Mouse (Mus musculus) hindbrain, embryonic 13.5 days (tissue): ENCODE results near the gene Mark3. TPM values are rescaled to one million over a fixed set of nuclear protein-coding genes. Genes with fewer than 3 reads are reported as not detected.
"Not testable (repeated sequence)": the region's sequence is repeated elsewhere in the genome, so short reads cannot be mapped to it uniquely, and the experiment has no call there.

ENCODE experiments used
- ATAC-seq: fragments of 200-750 bp; cut with Nextera tagmentation; 2 replicates; pipeline ENCODE4 v1.8.0; 2017; ENCODE audit warnings: moderate TSS enrichment; ENCODE audit not compliant: low FRiP score
- H3K27ac ChIP-seq: fragments of 300-500 bp; sonication (generic); 2 replicates; pipeline ENCODE4 v1.5.1; 2015; ENCODE audit warnings: inconsistent platforms, mild to moderate bottlenecking, moderate library complexity
- H3K27me3 ChIP-seq: fragments of 300-500 bp; sonication (generic); 2 replicates; pipeline ENCODE4 v1.6.1; 2015; ENCODE audit warnings: mild to moderate bottlenecking, inconsistent platforms
- H3K36me3 ChIP-seq: fragments of 300-500 bp; sonication (generic); 2 replicates; pipeline ENCODE4 v1.6.1; 2015; ENCODE audit warnings: mild to moderate bottlenecking, inconsistent platforms
- H3K4me1 ChIP-seq: fragments of 300-500 bp; sonication (generic); replicated peaks from 2 replicates; pipeline ENCODE4 v1.6.1; 2015; ENCODE audit warnings: inconsistent platforms
- H3K4me2 ChIP-seq: fragments of 300-500 bp; sonication (generic); 2 replicates; pipeline ENCODE4 v1.6.1; 2015; ENCODE audit warnings: inconsistent platforms, mild to moderate bottlenecking, moderate library complexity
- H3K4me3 ChIP-seq: fragments of 300-500 bp; sonication (generic); 2 replicates; pipeline ENCODE4 v1.5.1; 2015; ENCODE audit warnings: mild to moderate bottlenecking, inconsistent platforms
- H3K9ac ChIP-seq: fragments of 300-500 bp; sonication (generic); 2 replicates; pipeline ENCODE4 v1.6.1; 2015; ENCODE audit warnings: mild to moderate bottlenecking, inconsistent platforms
- H3K9me3 ChIP-seq: fragments of 300-500 bp; sonication (generic); 2 replicates; pipeline ENCODE4 v1.6.1; 2016; ENCODE audit warnings: inconsistent platforms
- WGBS: fragments of 180-500 bp; shearing (Covaris S2); methylation state at CpG from one replicate; pipeline ENCODE4 v1.1.7; 2015; 5-methylcytosine and 5-hydroxymethylcytosine counted together
- polyA plus RNA-seq: library from polyadenylated mRNA; unstranded; fragments of >200 nt; fragmentation: Nextera tagmentation; extraction: Ambion mirVana; gene quantifications from 2 replicates; pipeline ENCODE4 v1.2.1, GENCODE M21; 2015

Gene Mark3
- polyA plus RNA-seq, 1 experiment from 2014 or later = 50.9 TPM

GRCm38 (mm10) chr12:111539041-111539345 is 35.3 kb upstream of the Mark3 start:
- WGBS = 1% methylated on average over 18 of the region's 18 CpGs
- H3K9me3 ChIP-seq = no peaks in the 10 kb centered on the region
- H3K27ac ChIP-seq = peak overlapping the region; percentile 98
- peaks cover 50% of the 10 kb centered on the region for H3K36me3 ChIP-seq
- peaks cover 43% of the 10 kb centered on the region for H3K4me1 ChIP-seq
- peak overlapping the region; percentile 96 for H3K4me3 ChIP-seq
- ATAC-seq = no peak
- no peaks in the 10 kb centered on the region for H3K27me3 ChIP-seq
- peak overlapping the region; percentile 76 for H3K4me2 ChIP-seq
- peak overlapping the region; percentile 95 for H3K9ac ChIP-seq

DNA sequence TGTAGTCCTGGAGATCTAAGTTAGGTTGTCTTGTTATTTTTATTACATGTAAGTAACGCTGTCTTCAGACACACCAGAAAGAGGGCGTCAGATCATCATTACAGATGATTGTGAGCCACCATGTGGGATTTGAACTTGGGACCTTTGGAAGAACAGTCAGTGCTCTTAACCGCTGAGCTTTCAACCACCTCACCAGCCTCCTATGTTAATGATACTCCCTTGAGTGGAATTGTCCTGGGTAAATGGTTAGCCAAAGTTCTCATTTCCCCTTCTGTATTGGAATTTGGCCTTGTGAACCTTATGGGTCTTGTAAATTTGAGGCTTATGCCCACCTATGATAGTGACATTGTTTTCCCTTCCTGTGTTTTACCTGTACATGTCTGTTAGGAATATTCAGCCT is 27.3 kb upstream of the Mark3 start:
- Histone ChIP-seq H3K4me3 (no peak overlapping the region), H3K36me3 (peaks cover 51% of the 10 kb centered on the region), H3K4me2 (no peak overlapping the region), H3K9me3 (no peaks in the 10 kb centered on the region), H3K4me1 (no peaks in the 10 kb centered on the region), H3K9ac (no peak overlapping the region), H3K27ac (no peak overlapping the region), H3K27me3 (no peaks in the 10 kb centered on the region)
- ATAC-seq = no peak
- WGBS = 90% methylated on average over 3 of the region's 3 CpGs

GRCm38 (mm10) chr12:111548555-111549289 is 25.6 kb upstream of the Mark3 start:
- 59% methylated on average over 2 of the region's 2 CpGs for WGBS
- ATAC-seq = no peak

GRCm38 (mm10) chr12:111550679-111551078 is 23.6 kb upstream of the Mark3 start:
- Histone ChIP-seq H3K4me2 (no peak overlapping the region), H3K4me1 (no peaks in the 10 kb centered on the region), H3K36me3 (peaks cover 20% of the 10 kb centered on the region), H3K9ac (no peak overlapping the region), H3K9me3 (no peaks in the 10 kb centered on the region), H3K27ac (no peak overlapping the region), H3K4me3 (no peak overlapping the region), H3K27me3 (no peaks in the 10 kb centered on the region)
- WGBS = 54% methylated on average over 1 of the region's 1 CpGs
- no peak for ATAC-seq

More at GRCm38 (mm10) chr12:111548555-111549289, 25.6 kb upstream of the Mark3 start:
- no peaks in the 10 kb centered on the region for H3K27me3 ChIP-seq
- no peak overlapping the region for H3K27ac ChIP-seq
- no peak overlapping the region for H3K4me3 ChIP-seq
- H3K9me3 ChIP-seq = no peaks in the 10 kb centered on the region
- H3K9ac ChIP-seq = no peak overlapping the region
- no peaks in the 10 kb centered on the region for H3K4me1 ChIP-seq
- H3K4me2 ChIP-seq = no peak overlapping the region
- H3K36me3 ChIP-seq = peaks cover 35% of the 10 kb centered on the region

- Histone ChIP-seq H3K4me1 (no peaks in the 10 kb centered on the region), H3K27ac (no peak overlapping the region), H3K36me3 (peaks cover 9% of the 10 kb centered on the region), H3K4me2 (no peak overlapping the region), H3K9ac (no peak overlapping the region), H3K27me3 (no peaks in the 10 kb centered on the region), H3K9me3 (no peaks in the 10 kb centered on the region), H3K4me3 (no peak overlapping the region)
- ATAC-seq = no peak
- WGBS = 76% methylated on average over 8 of the region's 8 CpGs
Observed at GRCm38 (mm10) chr12:111552342-111552741, 22.0 kb upstream of the Mark3 start.

DNA sequence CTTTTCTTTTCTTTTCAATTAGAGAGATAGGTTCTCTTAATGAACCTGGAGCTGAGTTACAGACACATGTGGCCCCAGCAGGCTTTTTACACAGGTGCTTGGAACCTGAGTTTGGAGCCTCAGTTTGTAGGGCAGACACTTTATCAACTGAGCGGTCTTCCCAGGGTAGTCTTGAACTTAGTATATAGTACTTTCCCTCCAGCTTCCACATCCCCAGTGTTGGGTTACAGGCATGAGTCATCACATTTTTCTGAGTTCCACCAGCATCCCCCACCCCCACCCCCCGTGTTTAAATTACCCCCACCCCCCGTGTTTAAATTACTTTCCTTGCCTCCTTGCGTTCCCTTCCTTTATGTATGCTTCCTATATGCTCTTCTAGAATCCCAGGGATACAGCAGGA is 19.0 kb upstream of the Mark3 start:
- Histone ChIP-seq H3K36me3 (no peaks in the 10 kb centered on the region), H3K4me2 (no peak overlapping the region), H3K4me1 (peaks cover 9% of the 10 kb centered on the region), H3K27me3 (no peaks in the 10 kb centered on the region), H3K4me3 (no peak overlapping the region), H3K27ac (no peak overlapping the region), H3K9me3 (no peaks in the 10 kb centered on the region), H3K9ac (no peak overlapping the region)
- 79% methylated on average over 4 of the region's 4 CpGs for WGBS
- ATAC-seq = no peak

DNA sequence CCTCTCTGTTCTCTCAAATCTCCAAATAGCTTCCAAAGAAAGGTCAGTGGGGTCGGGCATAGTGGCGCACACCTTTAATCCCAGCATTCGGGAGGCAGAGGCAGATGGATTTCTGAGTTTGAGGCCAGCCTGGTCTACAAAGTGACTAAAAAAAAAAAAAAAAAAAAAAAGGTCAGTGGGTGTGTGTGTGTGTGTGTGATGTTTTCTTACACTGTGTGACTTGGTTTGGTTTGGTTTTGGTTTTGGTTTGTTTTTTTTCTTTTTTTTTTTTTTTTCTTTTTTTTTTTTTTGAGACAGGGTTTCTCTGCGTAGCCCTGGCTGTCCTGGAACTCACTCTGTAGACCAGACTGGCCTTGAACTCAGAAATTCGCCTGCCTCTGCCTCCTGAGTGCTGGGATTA is 18.4 kb upstream of the Mark3 start:
- not testable (repeated sequence) for H3K27ac ChIP-seq, H3K36me3 ChIP-seq, H3K9ac ChIP-seq, H3K4me3 ChIP-seq, H3K4me2 ChIP-seq, H3K9me3 ChIP-seq, ATAC-seq, H3K27me3 ChIP-seq
- 81% methylated on average over 5 of the region's 5 CpGs for WGBS
- peaks cover 11% of the 10 kb centered on the region for H3K4me1 ChIP-seq

- no peak overlapping the region for H3K4me3 ChIP-seq
- H3K4me2 ChIP-seq = no peak overlapping the region
- no peak for ATAC-seq
- no peaks in the 10 kb centered on the region for H3K9me3 ChIP-seq
- no peaks in the 10 kb centered on the region for H3K27me3 ChIP-seq
- peaks cover 11% of the 10 kb centered on the region for H3K4me1 ChIP-seq
- 73% methylated on average over 6 of the region's 6 CpGs for WGBS
- H3K27ac ChIP-seq = no peak overlapping the region
- H3K9ac ChIP-seq = peak overlapping the region; percentile 24; the same call in 1 of the 2 replicates
- H3K36me3 ChIP-seq = no peaks in the 10 kb centered on the region
Observed at GRCm38 (mm10) chr12:111557538-111557937, 16.8 kb upstream of the Mark3 start.

- WGBS = 74% methylated on average over 2 of the region's 2 CpGs
- no peak overlapping the region for H3K4me3 ChIP-seq
- H3K36me3 ChIP-seq = no peaks in the 10 kb centered on the region
- ATAC-seq = no peak
- H3K9me3 ChIP-seq = no peaks in the 10 kb centered on the region
- H3K4me2 ChIP-seq = no peak overlapping the region
- no peak overlapping the region for H3K27ac ChIP-seq
- peaks cover 11% of the 10 kb centered on the region for H3K4me1 ChIP-seq
- no peaks in the 10 kb centered on the region for H3K27me3 ChIP-seq
- no peak overlapping the region for H3K9ac ChIP-seq
Observed at GRCm38 (mm10) chr12:111558655-111559054, 15.7 kb upstream of the Mark3 start.

- H3K27me3 ChIP-seq = no peaks in the 10 kb centered on the region
- H3K27ac ChIP-seq = peak overlapping the region; percentile 35; the same call in 1 of the 2 replicates
- peak overlapping the region; percentile 31 for H3K4me2 ChIP-seq
- H3K36me3 ChIP-seq = no peaks in the 10 kb centered on the region
- H3K9me3 ChIP-seq = no peaks in the 10 kb centered on the region
- no peak for ATAC-seq
- 65% methylated on average over 18 of the region's 18 CpGs for WGBS
- no peak overlapping the region for H3K4me3 ChIP-seq
- peaks cover 11% of the 10 kb centered on the region for H3K4me1 ChIP-seq
- H3K9ac ChIP-seq = no peak overlapping the region
Observed at GRCm38 (mm10) chr12:111559647-111560258, 14.6 kb upstream of the Mark3 start.

GRCm38 (mm10) chr12:111560286-111560685 is 14.0 kb upstream of the Mark3 start:
- H3K9ac ChIP-seq = no peak overlapping the region
- H3K27ac ChIP-seq = peak overlapping the region; percentile 35
- ATAC-seq = no peak
- WGBS = 57% methylated on average over 5 of the region's 5 CpGs
- no peaks in the 10 kb centered on the region for H3K36me3 ChIP-seq
- no peak overlapping the region for H3K4me2 ChIP-seq
- no peak overlapping the region for H3K4me3 ChIP-seq
- no peaks in the 10 kb centered on the region for H3K9me3 ChIP-seq
- peaks cover 11% of the 10 kb centered on the region for H3K4me1 ChIP-seq
- H3K27me3 ChIP-seq = no peaks in the 10 kb centered on the region

DNA sequence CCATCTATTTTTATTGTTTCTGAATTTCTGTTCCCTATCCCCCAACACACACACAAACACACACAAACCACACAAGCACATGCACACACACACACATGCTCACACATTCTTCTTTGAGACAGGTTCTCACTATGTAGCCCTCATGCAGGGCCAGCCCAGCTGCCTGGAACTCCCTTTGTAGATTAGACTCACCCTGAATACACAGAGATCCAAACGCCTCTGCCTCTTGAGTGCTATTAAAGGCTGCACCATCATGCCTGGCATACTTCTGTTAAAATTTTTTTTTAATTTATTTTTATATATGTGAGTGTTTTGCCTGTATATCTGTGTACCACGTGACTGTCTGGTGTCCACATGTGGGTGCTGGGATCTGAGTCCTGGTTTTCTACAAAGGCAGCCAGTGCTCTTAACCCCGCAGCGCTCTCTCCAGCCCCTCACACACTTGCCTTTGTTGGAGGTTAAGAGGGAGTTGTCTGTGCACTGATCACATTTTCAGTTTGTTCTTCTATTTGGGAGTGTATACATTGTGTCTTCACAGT is 12.0 kb upstream of the Mark3 start:
- no peak overlapping the region for H3K4me3 ChIP-seq
- ATAC-seq = no peak
- H3K36me3 ChIP-seq = no peaks in the 10 kb centered on the region
- no peak overlapping the region for H3K9ac ChIP-seq
- 58% methylated on average over 4 of the region's 4 CpGs for WGBS
- H3K27me3 ChIP-seq = no peaks in the 10 kb centered on the region
- no peak overlapping the region for H3K4me2 ChIP-seq
- peaks cover 11% of the 10 kb centered on the region for H3K4me1 ChIP-seq
- H3K9me3 ChIP-seq = no peaks in the 10 kb centered on the region
- H3K27ac ChIP-seq = no peak overlapping the region
